Mouse (Mus musculus) cortical plate, adult 2 months (tissue): ENCODE measurements at regions not wholly inside any gene's neighbourhood (a gene's known extent, or its start where the extent isn't known, plus 50 kb on each side); places are given as distances from the start of the nearest gene placed in this dataset.

Experiments used
- CTCF ChIP-seq: fragments of 200-500 bp; IDR thresholded peaks from 2 replicates; pipeline ENCODE4 v1.5.1; 2011; ENCODE audit warnings: mild to moderate bottlenecking, control low read depth, low read length; ENCODE audit not compliant: insufficient read depth; ENCODE audit errors: extremely low read depth
- POLR2A ChIP-seq: fragments of 200-500 bp; IDR thresholded peaks from 2 replicates; pipeline ENCODE4 v1.6.1; 2011; ENCODE audit warnings: mild to moderate bottlenecking, low read length, control low read depth; ENCODE audit not compliant: insufficient read depth; ENCODE audit errors: extremely low read depth

- TF ChIP-seq POLR2A (no peak), CTCF (no peak)
Observed at GRCm38 (mm10) chr9:68116221-68116741, 276.1 kb downstream of the Vps13c start.
